Mouse (Mus musculus) yolk sac, embryonic 10.5 days (tissue): ENCODE measurements around the gene Nova2.

ENCODE experiments used
- DNase-seq: peaks from one replicate; pipeline ENCODE4 v3.0.0-alpha.2; 2017; ENCODE audit warnings: low spot score

The Nova2 gene

DNA sequence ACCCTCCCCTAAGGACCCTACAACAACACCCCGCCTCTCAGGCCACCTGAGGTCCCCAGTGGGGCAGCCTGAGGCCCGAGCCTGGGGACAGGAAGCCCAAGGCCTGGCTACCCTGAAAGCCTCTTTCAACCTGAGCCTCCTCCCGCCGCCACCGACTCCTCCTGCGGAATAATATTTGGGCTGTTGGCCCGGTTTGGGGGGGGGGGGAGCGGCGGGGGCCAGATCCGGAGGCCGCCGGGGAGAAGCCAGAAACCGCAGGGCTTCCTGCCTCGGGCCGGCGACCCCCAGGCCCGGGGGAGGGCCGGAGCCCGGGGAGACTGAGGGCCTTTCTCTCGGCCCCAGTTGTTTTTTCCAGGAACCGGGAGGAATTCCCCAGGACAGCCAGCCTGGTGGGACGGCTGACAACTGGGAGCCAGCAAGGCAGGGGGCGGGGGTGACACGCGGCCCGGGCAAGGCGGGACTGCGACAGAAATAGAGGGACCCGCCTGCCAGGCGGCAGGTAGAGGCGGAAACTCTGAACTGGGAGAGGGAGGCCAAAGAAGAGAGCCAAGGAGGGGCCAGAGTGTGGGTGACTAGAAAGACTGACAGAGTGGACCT lies 86.4 kb downstream of the Nova2 start:
- peak; percentile 81 for DNase-seq

DNA sequence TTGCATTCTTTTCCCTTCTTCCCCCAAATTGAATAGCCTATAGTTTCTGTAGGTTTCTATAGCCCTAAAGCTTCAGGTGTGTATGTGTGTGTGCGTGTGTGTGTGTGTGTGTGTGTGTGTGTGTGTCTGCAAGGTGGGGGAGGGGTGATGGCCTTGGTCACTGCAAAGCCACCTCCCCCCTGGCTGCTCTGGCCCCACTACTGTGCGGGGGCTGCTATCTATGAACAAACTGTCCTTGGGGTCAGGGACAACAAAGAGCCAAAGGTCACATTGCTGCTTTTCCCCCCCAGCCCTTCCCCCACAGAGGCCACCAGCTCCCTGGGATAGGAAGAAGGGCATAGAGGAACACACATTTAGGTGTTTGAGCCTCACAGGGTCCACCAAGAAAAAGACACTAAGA lies 87.2 kb downstream of the Nova2 start:
- DNase-seq: peak; percentile 85

DNA sequence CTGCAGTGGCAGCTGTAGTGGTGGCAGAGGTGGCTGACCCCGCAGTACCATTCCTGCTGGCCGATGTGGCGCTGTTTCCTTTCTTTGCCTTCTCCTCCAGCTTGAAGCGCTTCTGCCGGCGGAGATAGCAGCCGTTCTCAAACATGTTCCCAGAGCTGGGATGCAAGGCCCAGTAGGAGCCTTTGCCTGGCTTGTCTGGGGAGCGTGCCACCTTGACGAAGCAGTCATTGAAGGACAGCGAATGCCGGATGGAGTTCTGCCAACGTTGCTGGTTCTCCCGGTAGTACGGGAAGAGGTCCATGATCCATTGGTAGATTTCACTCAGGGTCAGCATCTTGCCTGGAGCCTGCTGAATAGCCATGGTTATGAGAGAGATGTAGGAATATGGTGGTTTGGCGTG lies 88.8 kb downstream of the Nova2 start:
- no peak for DNase-seq
